In genomic region chr6:22354031-22354430, GRCm38 (mm10) we compare ENCODE assay signal across 12 mouse cellular contexts. TPM values are rescaled to one million over a fixed set of nuclear protein-coding genes. Genes with fewer than 3 reads are reported as not detected.
DNase-seq lines count a peak whose midpoint lies in the region; ATAC-seq and TF ChIP-seq lines count a peak whose summit lies in the region.
"Had no signal": no experiment of that assay in that cellular context is flagged by ENCODE, and none has a peak within 500 bp of the region (broad histone marks: within the 10 kb centered on the region; RNA-seq: fewer than 3 reads in every experiment).

No protein-coding gene starts in this region.

- H3K9me3 ChIP-seq in intestine, embryonic 14.5 days (ENCODE audit: control insufficient read depth, low read length): 0 out of 2 replicates have a peak, but pooled peaks cover 3% of the 10 kb centered on the region
- H3K9me3 ChIP-seq in intestine, postnatal 0 days (ENCODE audit: control insufficient read depth): no peaks in the 10 kb centered on the region
- no peaks in the 10 kb centered on the region for H3K9me3 ChIP-seq in midbrain, embryonic 16.5 days (replicated peaks; ENCODE audit: control insufficient read depth, low read length, poor library complexity, severe bottlenecking)
- H3K9me3 ChIP-seq in midbrain, embryonic 11.5 days (ENCODE audit: control insufficient read depth, low read length): no peaks in the 10 kb centered on the region
- no peaks in the 10 kb centered on the region for H3K9me3 ChIP-seq in stomach, postnatal 0 days (ENCODE audit: control insufficient read depth, low read length)

- no peaks in the 10 kb centered on the region for H3K27me3 ChIP-seq in intestine, embryonic 14.5 days (replicated peaks; ENCODE audit: control insufficient read depth, insufficient read depth, low read length)
- no peaks in the 10 kb centered on the region for H3K27me3 ChIP-seq in intestine, postnatal 0 days (replicated peaks; ENCODE audit: control insufficient read depth, insufficient read depth, low read length)
- no peaks in the 10 kb centered on the region for H3K27me3 ChIP-seq in midbrain, embryonic 16.5 days (ENCODE audit: control insufficient read depth, insufficient read depth, low read depth, low read length)
- no peaks in the 10 kb centered on the region for H3K27me3 ChIP-seq in midbrain, embryonic 11.5 days (ENCODE audit: control insufficient read depth, insufficient read depth, low read length)
- no peaks in the 10 kb centered on the region for H3K27me3 ChIP-seq in stomach, postnatal 0 days (ENCODE audit: control insufficient read depth, insufficient read depth, low read length)

- no peak for TF ChIP-seq CTCF in intestine, postnatal 0 days (IDR thresholded peaks at IDR 0.05; ENCODE audit: low read depth)
- no peak for TF ChIP-seq CTCF in stomach, postnatal 0 days (IDR thresholded peaks at IDR 0.05; ENCODE audit: low read depth)

- no peak overlapping the region for H3K27ac ChIP-seq in intestine, embryonic 14.5 days (ENCODE audit: low read depth)
- H3K27ac ChIP-seq in intestine, postnatal 0 days (ENCODE audit: low read depth, low read length): no peak overlapping the region
- H3K27ac ChIP-seq in midbrain, embryonic 16.5 days (ENCODE audit: low read length): no peak overlapping the region
- H3K27ac ChIP-seq in midbrain, embryonic 11.5 days (ENCODE audit: low read depth, low read length): no peak overlapping the region
- no peak overlapping the region for H3K27ac ChIP-seq in stomach, postnatal 0 days (replicated peaks)

- peaks cover 17% of the 10 kb centered on the region for H3K4me1 ChIP-seq in intestine, embryonic 14.5 days (replicated peaks; ENCODE audit: control insufficient read depth, insufficient read depth, low read length)
- H3K4me1 ChIP-seq in intestine, postnatal 0 days (replicated peaks; ENCODE audit: control insufficient read depth, insufficient read depth, low read length): 0 out of 2 replicates have a peak, but pooled peaks cover 3% of the 10 kb centered on the region
- H3K4me1 ChIP-seq in midbrain, embryonic 16.5 days (ENCODE audit: control insufficient read depth, insufficient read depth, low read length): peaks cover 10% of the 10 kb centered on the region
- H3K4me1 ChIP-seq in midbrain, embryonic 11.5 days (ENCODE audit: control insufficient read depth, insufficient read depth, low read length): peaks cover 3% of the 10 kb centered on the region; the same call in 1 of the 2 replicates
- H3K4me1 ChIP-seq in stomach, postnatal 0 days (replicated peaks; ENCODE audit: control insufficient read depth, insufficient read depth): no peaks in the 10 kb centered on the region; the same call in 1 of the 2 replicates

- TF ChIP-seq EP300 in stomach, postnatal 0 days (optimal IDR thresholded peaks at IDR 0.05): no peak

- no peak for ATAC-seq in intestine, embryonic 14.5 days (replicated peaks; ENCODE audit: low FRiP score, low TSS enrichment, low read depth)
- ATAC-seq in intestine, postnatal 0 days: no peak
- no peak for ATAC-seq in midbrain, embryonic 16.5 days
- ATAC-seq in midbrain, embryonic 11.5 days (ENCODE audit: low FRiP score): no peak
- no peak for ATAC-seq in stomach, postnatal 0 days (ENCODE audit: low FRiP score, low TSS enrichment)
- no peak for ATAC-seq in inflammation-experienced regulatory T-cells, adult 6 months

- H3K4me2 ChIP-seq in intestine, embryonic 14.5 days (ENCODE audit: low read length): peak overlapping the region; percentile 56
- no peak overlapping the region for H3K4me2 ChIP-seq in intestine, postnatal 0 days (replicated peaks; ENCODE audit: low read depth)
- H3K4me2 ChIP-seq in midbrain, embryonic 16.5 days (ENCODE audit: low read length): peak overlapping the region; percentile 57; the same call in 1 of the 2 replicates
- no peak overlapping the region for H3K4me2 ChIP-seq in midbrain, embryonic 11.5 days
- H3K4me2 ChIP-seq in stomach, postnatal 0 days (replicated peaks; ENCODE audit: low read depth): peak overlapping the region; percentile 64

- H3K9ac ChIP-seq in intestine, embryonic 14.5 days (ENCODE audit: low read length): no peak overlapping the region
- H3K9ac ChIP-seq in intestine, postnatal 0 days (ENCODE audit: low read depth, low read length): no peak overlapping the region
- no peak overlapping the region for H3K9ac ChIP-seq in midbrain, embryonic 16.5 days (ENCODE audit: low read depth, low read length)
- H3K9ac ChIP-seq in midbrain, embryonic 11.5 days (ENCODE audit: low read length): no peak overlapping the region
- H3K9ac ChIP-seq in stomach, postnatal 0 days (ENCODE audit: low read length): no peak overlapping the region

- 35% methylated on average over 1 of the region's 1 CpGs for WGBS in intestine, embryonic 14.5 days
- WGBS in intestine, postnatal 0 days: 47% methylated on average over 1 of the region's 1 CpGs
- WGBS in midbrain, embryonic 16.5 days: 79% methylated on average over 1 of the region's 1 CpGs
- WGBS in midbrain, embryonic 11.5 days: 77% methylated on average over 1 of the region's 1 CpGs
- WGBS in stomach, postnatal 0 days: 43% methylated on average over 1 of the region's 1 CpGs

- H3K4me3 ChIP-seq in intestine, embryonic 14.5 days (ENCODE audit: low read depth, low read length): no peak overlapping the region; the same call in 1 of the 2 replicates
- H3K4me3 ChIP-seq in intestine, postnatal 0 days (ENCODE audit: low read depth, low read length): no peak overlapping the region
- no peak overlapping the region for H3K4me3 ChIP-seq in midbrain, embryonic 16.5 days (ENCODE audit: low read depth, low read length)
- H3K4me3 ChIP-seq in midbrain, embryonic 11.5 days (ENCODE audit: low read depth, low read length): no peak overlapping the region
- peak overlapping the region; percentile 73 for H3K4me3 ChIP-seq in stomach, postnatal 0 days (ENCODE audit: low read depth, low read length)
- H3K4me3 ChIP-seq: erythroblast, embryonic 14.5 days had no signal

- H3K36me3 ChIP-seq in intestine, embryonic 14.5 days (ENCODE audit: control insufficient read depth, insufficient read depth, low read length): no peaks in the 10 kb centered on the region
- no peaks in the 10 kb centered on the region for H3K36me3 ChIP-seq in intestine, postnatal 0 days (ENCODE audit: control insufficient read depth, insufficient read depth)
- no peaks in the 10 kb centered on the region for H3K36me3 ChIP-seq in midbrain, embryonic 16.5 days (ENCODE audit: control insufficient read depth, insufficient read depth, low read length)
- H3K36me3 ChIP-seq in midbrain, embryonic 11.5 days (ENCODE audit: control insufficient read depth, insufficient read depth, low read length): no peaks in the 10 kb centered on the region
- no peaks in the 10 kb centered on the region for H3K36me3 ChIP-seq in stomach, postnatal 0 days (ENCODE audit: control insufficient read depth, insufficient read depth, low read length)

- DNase-seq in adrenal gland, postnatal 14 days: peak; percentile 32
- no peak for DNase-seq in adrenal gland, postnatal 10 days
- no peak for DNase-seq in intestine, embryonic 14.5 days (ENCODE audit: low spot score)
- no peak for DNase-seq in midbrain, embryonic 11.5 days (ENCODE audit: low spot score, missing footprints)
- DNase-seq in stomach, postnatal 0 days (ENCODE audit: low spot score): no peak
- DNase-seq: cerebellum, adult 11-12 months; kidney, postnatal 36 days; left cerebral cortex, postnatal 4 days had no signal

RNA-seq across cellular contexts. Expression of gene Fam3c, which starts 2.0 kb away (rescaled TPM):
- 47.7 and 52.0 TPM in 2 replicates for total RNA-seq in adrenal gland, postnatal 14 days (2021)
- 10 to 100 TPM; 46.4 to 52.2 TPM for total RNA-seq in adrenal gland, postnatal 10 days (2021)
- 46.2 and 47.8 TPM in 2 replicates for polyA plus RNA-seq in intestine, embryonic 14.5 days (2014; fragmentation: Nextera tagmentation; extraction: Ambion mirVana)
- polyA plus RNA-seq in intestine, postnatal 0 days (2015; fragmentation: Nextera tagmentation; extraction: Ambion mirVana): 58.7 and 59.9 TPM in 2 replicates
- polyA plus RNA-seq in midbrain, embryonic 16.5 days (2015; fragmentation: Nextera tagmentation; extraction: Ambion mirVana): 91.5 and 105 TPM in 2 replicates
- 31.2 and 34.3 TPM in 2 replicates for polyA plus RNA-seq in midbrain, embryonic 11.5 days (2014; fragmentation: Nextera tagmentation; extraction: Ambion mirVana)
- 94.8 and 99.4 TPM in 2 replicates for polyA plus RNA-seq in stomach, postnatal 0 days (2015; fragmentation: Nextera tagmentation; extraction: Ambion mirVana)
- 100 to 1,000 TPM in 2 of 3 experiments, 10 to 100 TPM in 1; 87.6 to 140 (median 107) TPM for polyA plus RNA-seq in inflammation-experienced regulatory T-cells, adult 6 months (2017; shearing (Covaris generic))

Comparison
In these comparisons a context has a peak if more than half of its experiments do, and no peak if none do; other contexts are left out.
1. H3K4me2 ChIP-seq: peak in intestine, embryonic 14.5 days (single experiment), midbrain, embryonic 16.5 days (single experiment) and stomach, postnatal 0 days (single experiment); none in intestine, postnatal 0 days (single experiment) and midbrain, embryonic 11.5 days (single experiment).